Mouse (Mus musculus) G1E (cell line): ENCODE results near the gene Tmprss4. TPM values are rescaled to one million over a fixed set of nuclear protein-coding genes. Genes with fewer than 3 reads are reported as not detected.

Experiments used
- ATAC-seq: 2 replicates; pipeline ENCODE4 v1.8.0; 2016; ENCODE audit warnings: mild to moderate bottlenecking; ENCODE audit not compliant: insufficient number of reproducible peaks, poor library complexity, low FRiP score, severe bottlenecking; ENCODE audit errors: extremely low read depth
- DNase-seq: peaks from one replicate; pipeline ENCODE4 v3.0.0; 2012; ENCODE audit warnings: low spot score
- H3K27me3 ChIP-seq: 2 replicates; pipeline ENCODE4 v1.6.1; 2012; ENCODE audit warnings: mild to moderate bottlenecking, low read length, inconsistent platforms; ENCODE audit not compliant: insufficient read depth
- H3K36me3 ChIP-seq: replicated peaks from 2 replicates; pipeline ENCODE3; 2012; ENCODE audit warnings: mild to moderate bottlenecking, inconsistent platforms
- H3K4me1 ChIP-seq: 2 replicates; pipeline ENCODE4 v1.6.1; 2012; ENCODE audit warnings: low read depth, low read length, inconsistent platforms, mixed read lengths; ENCODE audit not compliant: insufficient read depth
- H3K4me3 ChIP-seq: 2 replicates; pipeline ENCODE4 v1.5.1; 2012; ENCODE audit warnings: low read depth, mild to moderate bottlenecking, inconsistent platforms, low read length, moderate library complexity, mixed read lengths
- H3K9me3 ChIP-seq: replicated peaks from 2 replicates; pipeline ENCODE4 v1.6.1; 2012; ENCODE audit warnings: inconsistent platforms
- CTCF ChIP-seq: IDR thresholded peaks from 2 replicates; pipeline ENCODE4 v1.5.1; 2012; ENCODE audit warnings: low read depth, low read length, inconsistent platforms, mixed read lengths
- GATA1 ChIP-seq: IDR thresholded peaks from 2 replicates; pipeline ENCODE4 v1.6.1; 2012; ENCODE audit warnings: borderline replicate concordance, low read length, inconsistent platforms, mixed read lengths
- GATA2 ChIP-seq: IDR thresholded peaks from 2 replicates; pipeline ENCODE4 v1.6.1; 2012; ENCODE audit warnings: low read depth, low read length, inconsistent platforms, borderline replicate concordance
- POLR2AphosphoS5 ChIP-seq: IDR thresholded peaks from 2 replicates; pipeline ENCODE4 v1.6.1; 2012; ENCODE audit warnings: low read depth, low read length, inconsistent platforms; ENCODE audit not compliant: insufficient replicate concordance
- TAL1 ChIP-seq: conservative IDR thresholded peaks from 2 replicates; pipeline ENCODE4 v1.6.1; 2012; ENCODE audit warnings: low read depth, low read length, inconsistent platforms, mixed read lengths
- polyA plus RNA-seq: library from polyadenylated mRNA; stranded (reverse); fragments of >175 nt; gene quantifications from 2 replicates; pipeline ENCODE4 v1.2.3, GENCODE M21; 2012
- total RNA-seq, 2 experiments: library from RNA; stranded (forward) in 1 of 2; stranded (reverse) in 1 of 2; fragments of 200-1000 nt in 1 of 2; fragments of >200 nt in 1 of 2; fragmentation: Nextera tagmentation in 1 of 2; gene quantifications; 2 replicates each; pipeline ENCODE4 v1.2.3; 2014 to 2017

Tmprss4 gene
- total and polyA plus RNA-seq, 3 experiments, result 0.11 TPM; not detected in 2

DNA sequence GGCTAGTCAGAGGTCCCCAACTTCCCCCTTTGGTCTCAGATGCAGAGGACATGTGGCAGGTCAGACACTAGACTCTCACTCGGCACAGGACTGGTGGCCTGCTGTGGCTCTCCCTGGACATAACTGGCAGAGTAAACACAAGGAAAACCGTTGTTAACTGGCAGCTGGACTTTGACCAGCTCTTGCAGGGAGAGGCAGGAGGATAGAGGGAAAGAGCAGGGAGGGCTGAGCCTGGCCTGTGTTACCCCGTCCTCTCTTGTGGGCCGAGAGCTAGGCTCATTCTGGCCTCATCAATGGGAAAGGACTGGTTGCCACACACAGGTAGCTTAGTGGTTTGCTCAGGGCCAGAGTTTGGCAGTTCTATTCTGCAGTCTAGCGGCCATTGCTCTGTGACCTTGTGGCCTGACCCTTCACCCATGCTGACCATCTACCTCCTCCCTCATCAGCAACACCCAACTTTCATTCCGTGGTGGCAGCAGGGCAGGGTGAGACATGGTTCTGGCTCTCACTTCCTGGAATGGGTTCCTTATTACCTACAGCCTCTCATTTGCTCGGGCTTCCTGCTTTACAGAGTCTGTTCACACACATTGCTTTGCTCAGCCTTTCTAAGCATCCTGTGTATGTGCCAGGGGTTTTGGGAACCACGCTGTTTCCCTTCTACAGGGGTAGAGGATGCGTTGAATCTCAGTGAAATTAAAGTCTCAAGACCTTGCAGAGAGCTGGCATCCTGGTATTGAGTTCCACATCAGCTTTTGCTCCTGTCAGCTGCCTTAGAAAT, 1.7 kb downstream of the Tmprss4 start:
- no peaks in the 10 kb centered on the region for H3K4me1 ChIP-seq
- no peak overlapping the region for H3K4me3 ChIP-seq
- DNase-seq, result no peak
- no peaks in the 10 kb centered on the region for H3K36me3 ChIP-seq
- no peak for TF ChIP-seq POLR2AphosphoS5
- TF ChIP-seq GATA1, result no peak
- no peak for TF ChIP-seq TAL1
- no peak for TF ChIP-seq CTCF
- TF ChIP-seq GATA2, result no peak
- H3K27me3 ChIP-seq, result no peaks in the 10 kb centered on the region; the same call in 1 of the 2 replicates
- H3K9me3 ChIP-seq, result no peaks in the 10 kb centered on the region
- ATAC-seq, result no peak

DNA sequence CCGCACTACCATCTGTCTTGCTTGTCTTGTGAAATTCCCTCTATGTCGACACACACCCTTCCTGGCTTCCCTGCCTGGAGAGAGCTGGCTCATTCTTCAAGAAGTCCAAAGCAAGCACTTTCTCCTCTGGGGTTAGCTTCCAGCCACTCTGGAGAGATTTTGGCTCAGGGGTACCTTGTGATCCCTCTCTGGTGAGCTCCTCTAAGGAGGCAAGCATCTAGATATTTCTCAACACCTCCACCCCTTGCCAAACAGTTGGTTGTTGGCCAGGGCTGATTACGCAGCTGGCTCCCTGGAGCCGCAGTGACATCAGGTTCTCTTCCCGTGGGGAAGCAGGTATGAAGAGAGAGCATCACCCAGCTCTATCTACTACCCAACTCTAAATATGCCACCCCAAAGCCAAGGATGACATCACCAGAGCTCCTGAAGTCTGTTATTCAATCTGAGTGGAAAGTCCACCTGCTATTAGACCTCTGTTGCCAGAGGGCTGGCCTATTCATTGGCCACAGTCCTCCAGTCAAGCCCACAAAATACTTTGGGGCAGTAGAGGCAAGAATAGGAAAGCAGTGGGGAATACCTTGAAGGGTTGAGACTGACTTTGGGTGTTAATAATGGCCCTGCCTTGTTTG, 2.5 kb downstream of the Tmprss4 start:
- DNase-seq (no peak), ATAC-seq (no peak)
- Histone ChIP-seq H3K4me1 (no peaks in the 10 kb centered on the region), H3K4me3 (no peak overlapping the region), H3K27me3 (no peaks in the 10 kb centered on the region; the same call in 1 of the 2 replicates), H3K36me3 (no peaks in the 10 kb centered on the region), H3K9me3 (no peaks in the 10 kb centered on the region)
- TF ChIP-seq POLR2AphosphoS5, result no peak
- TF ChIP-seq GATA1, result no peak
- no peak for TF ChIP-seq TAL1
- TF ChIP-seq CTCF, result no peak
- no peak for TF ChIP-seq GATA2

- no peak for ATAC-seq
- Histone ChIP-seq H3K4me3 (no peak overlapping the region), H3K4me1 (no peaks in the 10 kb centered on the region), H3K27me3 (no peaks in the 10 kb centered on the region; the same call in 1 of the 2 replicates), H3K36me3 (no peaks in the 10 kb centered on the region), H3K9me3 (no peaks in the 10 kb centered on the region)
- no peak for DNase-seq
- no peak for TF ChIP-seq GATA2
- no peak for TF ChIP-seq POLR2AphosphoS5
- no peak for TF ChIP-seq CTCF
- no peak for TF ChIP-seq GATA1
- TF ChIP-seq TAL1, result no peak
Observed at GRCm38 (mm10) chr9:45197549-45197948, 6.3 kb downstream of the Tmprss4 start.

DNA sequence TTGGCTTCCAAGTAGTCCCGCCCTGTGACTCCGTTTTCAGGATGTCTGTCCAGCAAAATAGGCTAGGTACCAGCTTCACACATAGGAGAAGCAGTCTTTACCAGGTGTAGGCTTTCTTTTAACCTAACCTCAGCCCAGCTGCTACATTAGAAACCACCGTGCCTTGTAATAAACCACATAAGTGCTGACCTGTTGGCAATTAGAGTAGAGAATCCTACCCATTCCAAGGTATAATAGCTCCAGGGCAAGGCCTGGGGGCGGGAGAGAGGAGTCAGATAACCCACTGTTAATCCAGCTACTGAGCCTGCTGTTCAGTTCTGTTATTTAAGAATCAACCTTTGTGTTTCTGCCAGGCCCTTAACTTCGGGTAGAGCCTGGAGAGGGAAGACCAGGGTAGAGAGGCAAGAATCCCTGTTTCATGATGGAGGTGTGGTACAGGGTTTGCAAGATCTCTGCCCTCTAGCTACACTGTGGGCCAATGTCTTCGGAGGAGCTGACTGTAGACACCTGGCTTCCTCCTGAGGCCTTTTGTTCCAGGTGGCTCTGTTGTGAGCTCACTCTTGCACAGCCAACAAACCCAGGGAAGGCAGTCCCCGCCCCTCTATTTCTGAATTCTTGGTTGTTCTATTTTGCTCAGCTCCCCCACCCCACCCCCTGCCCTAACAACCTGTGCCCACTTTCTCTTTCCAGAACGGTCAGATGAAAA, 7.6 kb downstream of the Tmprss4 start:
- ATAC-seq (no peak), DNase-seq (no peak)
- H3K36me3 ChIP-seq, result no peaks in the 10 kb centered on the region
- no peaks in the 10 kb centered on the region for H3K4me1 ChIP-seq
- TF ChIP-seq TAL1 (no peak), CTCF (no peak)
- H3K9me3 ChIP-seq, result no peaks in the 10 kb centered on the region
- H3K4me3 ChIP-seq, result no peak overlapping the region
- no peaks in the 10 kb centered on the region for H3K27me3 ChIP-seq

GRCm38 (mm10) chr9:45195468-45195867, 8.4 kb downstream of the Tmprss4 start:
- H3K27me3 ChIP-seq, result no peaks in the 10 kb centered on the region
- ATAC-seq (no peak), DNase-seq (no peak)
- TF ChIP-seq GATA2, result no peak
- no peaks in the 10 kb centered on the region for H3K9me3 ChIP-seq
- H3K36me3 ChIP-seq, result no peaks in the 10 kb centered on the region
- H3K4me3 ChIP-seq, result no peak overlapping the region
- H3K4me1 ChIP-seq, result no peaks in the 10 kb centered on the region

DNA sequence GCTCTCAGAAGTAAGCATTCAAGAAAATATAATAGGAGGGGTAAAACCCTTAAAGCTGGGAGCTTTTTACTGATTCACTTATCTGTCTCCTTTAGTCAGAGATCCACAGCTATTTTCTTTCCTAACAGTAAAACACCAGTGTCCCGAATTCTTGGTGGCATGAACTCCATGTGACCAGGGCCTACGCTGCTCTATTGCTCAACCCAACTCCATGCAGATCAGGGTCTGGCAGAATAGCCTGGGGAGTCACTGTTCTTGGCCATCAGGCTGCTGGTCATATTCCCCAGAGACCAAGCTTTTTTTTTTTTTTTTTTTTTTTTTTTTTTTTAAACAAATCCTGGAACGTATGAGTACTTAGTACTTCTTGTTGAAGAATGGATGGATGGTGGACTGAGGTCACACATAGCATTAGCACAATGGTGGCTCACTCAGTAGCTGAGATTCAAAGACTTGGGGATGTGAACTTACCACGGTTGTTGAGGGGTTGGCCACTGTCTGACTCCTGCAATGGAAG, 14.2 kb downstream of the Tmprss4 start:
- DNase-seq, result no peak
- Histone ChIP-seq H3K4me1 (no peaks in the 10 kb centered on the region), H3K27me3 (peaks cover 2% of the 10 kb centered on the region; the same call in 1 of the 2 replicates), H3K4me3 (no peak overlapping the region), H3K9me3 (no peaks in the 10 kb centered on the region), H3K36me3 (no peaks in the 10 kb centered on the region)
- no peak for ATAC-seq
- TF ChIP-seq GATA1 (no peak), CTCF (no peak), TAL1 (no peak), GATA2 (no peak), POLR2AphosphoS5 (no peak)
